Mouse (Mus musculus): Measurements from ENCODE around the gene Il27ra.

GRCm38 (mm10) chr8:84057827-84058226 lies 15.4 kb upstream of the Il27ra start:
- TF ChIP-seq CTCF (IDR thresholded peaks at IDR 0.05; ENCODE audit: control insufficient read depth, insufficient read depth, insufficient read length) (no peak), MAX (IDR thresholded peaks at IDR 0.05) (no peak), USF1 (IDR thresholded peaks at IDR 0.05; ENCODE audit: low read depth) (no peak), MYOD1 (IDR thresholded peaks at IDR 0.05; ENCODE audit: control insufficient read depth, insufficient read length, low read depth) (no peak), CEBPB (IDR thresholded peaks at IDR 0.05; ENCODE audit: low read depth) (no peak), FOSL1 (IDR thresholded peaks at IDR 0.05; ENCODE audit: insufficient read depth, low read length, poor library complexity, severe bottlenecking) (no peak), MYOG (IDR thresholded peaks at IDR 0.05; ENCODE audit: control insufficient read depth, extremely low read depth, insufficient read length) (no peak)

Data from C2C12 (cell line).